Mouse (Mus musculus): ENCODE measurements around the gene Ren1. TPM values are rescaled to one million over a fixed set of nuclear protein-coding genes. Genes with fewer than 3 reads are reported as not detected.

Gene Ren1
- polyA plus RNA-seq, 1 experiment from 2014 or later, result not detected

Other genes with a start within 250 kb of the Ren1 start
- gene Ppp1r15b, start 219.4 kb upstream of the Ren1 start, polyA plus RNA-seq (2014; fragmentation: Nextera tagmentation; extraction: Ambion mirVana), result 33.6 and 40.8 TPM in 2 replicates
- gene Plekha6, start 186.3 kb upstream of the Ren1 start, polyA plus RNA-seq (2014; fragmentation: Nextera tagmentation; extraction: Ambion mirVana), result 13.6 and 14.8 TPM in 2 replicates
- gene Golt1a, start 40.7 kb upstream of the Ren1 start, polyA plus RNA-seq (2014; fragmentation: Nextera tagmentation; extraction: Ambion mirVana), result not detected in 2 replicates
- gene Kiss1, start 28.6 kb upstream of the Ren1 start, polyA plus RNA-seq (2014; fragmentation: Nextera tagmentation; extraction: Ambion mirVana), result not detected in 2 replicates
- 1.5 TPM in 2 replicates for gene Etnk2, start 13.1 kb downstream of the Ren1 start, polyA plus RNA-seq (2014; fragmentation: Nextera tagmentation; extraction: Ambion mirVana)
- gene Sox13, start 73.9 kb downstream of the Ren1 start, polyA plus RNA-seq (2014; fragmentation: Nextera tagmentation; extraction: Ambion mirVana), result 3.3 and 3.7 TPM in 2 replicates